Comparison of ENCODE assay signal across 10 mouse cellular contexts in genomic region chr3:144617633-144618180, GRCm38 (mm10). TPM values are rescaled to one million over a fixed set of nuclear protein-coding genes. Genes with fewer than 3 reads are reported as not detected.
DNase-seq lines count a peak whose midpoint lies in the region; ATAC-seq and TF ChIP-seq lines count a peak whose summit lies in the region.
"Had no signal": no experiment of that assay in that cellular context is flagged by ENCODE, and none has a peak within 500 bp of the region (broad histone marks: within the 10 kb centered on the region; RNA-seq: fewer than 3 reads in every experiment).

No protein-coding gene starts in this region.

- no peak overlapping the region for H3K4me3 ChIP-seq in kidney, postnatal 0 days (replicated peaks; ENCODE audit: low read depth, low read length)
- H3K4me3 ChIP-seq in heart, embryonic 13.5 days = peak overlapping the region; percentile 21; the same call in 1 of the 2 replicates
- H3K4me3 ChIP-seq: forebrain, embryonic 13.5 days; hindbrain, embryonic 12.5 days had no signal

- 69% methylated on average over 10 of the region's 10 CpGs for WGBS in kidney, postnatal 0 days
- 33% methylated on average over 10 of the region's 10 CpGs for WGBS in heart, embryonic 13.5 days

- no peak for TF ChIP-seq CTCF in kidney, postnatal 0 days (IDR thresholded peaks at IDR 0.05; ENCODE audit: low read depth)

- peak overlapping the region; percentile 48; the same call in 1 of the 2 replicates for H3K27ac ChIP-seq in kidney, postnatal 0 days
- H3K27ac ChIP-seq in heart, embryonic 13.5 days (replicated peaks) = peak overlapping the region; percentile 68
- H3K27ac ChIP-seq: forebrain, embryonic 13.5 days; hindbrain, embryonic 12.5 days had no signal

- H3K9ac ChIP-seq in kidney, postnatal 0 days (ENCODE audit: low read depth, low read length) = no peak overlapping the region
- H3K9ac ChIP-seq in heart, embryonic 13.5 days = peak overlapping the region; percentile 58
- H3K9ac ChIP-seq: forebrain, embryonic 13.5 days; hindbrain, embryonic 12.5 days had no signal

- no peak overlapping the region; the same call in 1 of the 2 replicates for H3K4me2 ChIP-seq in kidney, postnatal 0 days (ENCODE audit: low read length)
- peak overlapping the region; percentile 55 for H3K4me2 ChIP-seq in heart, embryonic 13.5 days
- H3K4me2 ChIP-seq: forebrain, embryonic 13.5 days; hindbrain, embryonic 12.5 days had no signal

- ATAC-seq in kidney, postnatal 0 days (replicated peaks; ENCODE audit: low FRiP score, low read depth) = no peak
- ATAC-seq in common myeloid progenitor, adult 5-6 weeks (replicated peaks; ENCODE audit: low read depth, poor library complexity, severe bottlenecking) = peak; percentile 50
- no peak for ATAC-seq in heart, embryonic 13.5 days (ENCODE audit: extremely low read depth, insufficient number of reproducible peaks, low FRiP score, low TSS enrichment)
- ATAC-seq in megakaryocyte progenitor cell, adult 5-6 weeks (replicated peaks; ENCODE audit: poor library complexity) = 0 out of 2 replicates have a peak, but pooled peaks have one; percentile 16

- 0 out of 2 replicates have a peak, but pooled peaks cover 4% of the 10 kb centered on the region for H3K4me1 ChIP-seq in kidney, postnatal 0 days (replicated peaks; ENCODE audit: insufficient read depth, low read length)
- H3K4me1 ChIP-seq in heart, embryonic 13.5 days = peaks cover 45% of the 10 kb centered on the region

- no peaks in the 10 kb centered on the region for H3K9me3 ChIP-seq in kidney, postnatal 0 days (replicated peaks; ENCODE audit: low read length)
- H3K9me3 ChIP-seq in heart, embryonic 13.5 days = peaks cover 12% of the 10 kb centered on the region; the same call in 1 of the 2 replicates
- H3K9me3 ChIP-seq: hindbrain, embryonic 12.5 days had no signal

- no peaks in the 10 kb centered on the region for H3K27me3 ChIP-seq in kidney, postnatal 0 days (ENCODE audit: insufficient read depth, low read length)
- H3K27me3 ChIP-seq in heart, embryonic 13.5 days (replicated peaks) = no peaks in the 10 kb centered on the region
- H3K27me3 ChIP-seq: forebrain, embryonic 13.5 days; hindbrain, embryonic 12.5 days had no signal

- peak; percentile 26 for DNase-seq in kidney, postnatal 0 days (ENCODE audit: low spot score)
- DNase-seq in kidney, postnatal 10 days = no peak
- DNase-seq in right cerebral cortex, postnatal 14 days = no peak
- DNase-seq in urinary bladder, postnatal 36 days (ENCODE audit: low spot score in 2 of 2) = no peak
- no peak for DNase-seq in neural tube, embryonic 10.5 days (ENCODE audit: extremely low spot score, low spot score)

- no peaks in the 10 kb centered on the region for H3K36me3 ChIP-seq in kidney, postnatal 0 days (ENCODE audit: insufficient read depth, low read length)
- no peaks in the 10 kb centered on the region for H3K36me3 ChIP-seq in heart, embryonic 13.5 days
- H3K36me3 ChIP-seq: hindbrain, embryonic 12.5 days had no signal

RNA-seq across cellular contexts. Expression of gene Selenof, which starts 47.6 kb away (rescaled TPM):
- 840 and 861 TPM in 2 replicates for polyA plus RNA-seq in kidney, postnatal 0 days (2015; fragmentation: Nextera tagmentation; extraction: Ambion mirVana)
- 591 and 595 TPM in 2 replicates for total RNA-seq in common myeloid progenitor, adult 5-6 weeks (2017)
- 425 and 459 TPM in 2 replicates for polyA plus RNA-seq in heart, embryonic 13.5 days (2015; fragmentation: Nextera tagmentation; extraction: Ambion mirVana)
- total RNA-seq in megakaryocyte progenitor cell, adult 5-6 weeks (2015) = 542 and 574 TPM in 2 replicates
- 723 and 819 TPM in 2 replicates for total RNA-seq in megakaryocyte progenitor cell, adult 5-6 weeks (2017)

RNA-seq across cellular contexts. Expression of gene Hs2st1, which starts 47.7 kb away (rescaled TPM):
- 9.7 and 10.4 TPM in 2 replicates for polyA plus RNA-seq in kidney, postnatal 0 days (2015; fragmentation: Nextera tagmentation; extraction: Ambion mirVana)
- 16.2 and 17.8 TPM in 2 replicates for total RNA-seq in common myeloid progenitor, adult 5-6 weeks (2017)
- 6.8 TPM in 2 replicates for polyA plus RNA-seq in heart, embryonic 13.5 days (2015; fragmentation: Nextera tagmentation; extraction: Ambion mirVana)
- 14.2 and 15.7 TPM in 2 replicates for total RNA-seq in megakaryocyte progenitor cell, adult 5-6 weeks (2015)
- total RNA-seq in megakaryocyte progenitor cell, adult 5-6 weeks (2017) = 11.8 and 14.7 TPM in 2 replicates

Comparison
In these comparisons a context has a peak if more than half of its experiments do, and no peak if none do; other contexts are left out.
1. ATAC-seq: peak in common myeloid progenitor, adult 5-6 weeks (single experiment) and megakaryocyte progenitor cell, adult 5-6 weeks (single experiment); none in kidney, postnatal 0 days (single experiment) and heart, embryonic 13.5 days (single experiment).